Mouse (Mus musculus) gonadal fat pad, adult 2 months (tissue): Measurements from ENCODE around the gene Hist1h4f. TPM values are rescaled to one million over a fixed set of nuclear protein-coding genes. Genes with fewer than 3 reads are reported as not detected.
A peak's percentile ranks its signal among the peaks of the same experiment; 100 is the strongest.
"Not testable (repeated sequence)": the region's sequence is repeated elsewhere in the genome, so short reads cannot be mapped to it uniquely, and the experiment has no call there.

Experiments used
- DNase-seq: peaks from one replicate; pipeline ENCODE4 v3.0.0-alpha.2; 2012; ENCODE audit warnings: low read depth
- polyA plus RNA-seq: library from polyadenylated mRNA; depleted of rRNA; stranded (reverse); fragments of >200 nt; gene quantifications from 2 replicates; pipeline ENCODE4 v1.2.3, GENCODE M21; 2012; rRNA removed

The Hist1h4f gene
- 3.9 and 8.5 TPM in 2 replicates for polyA plus RNA-seq

- not testable (repeated sequence) for DNase-seq
These were observed at the start of gene Hist1h4f for GRCm38 (mm10) chr13:23551146-23551834. TSS of gene Hist1h4f (minus strand) at chr13:23551648.

DNA sequence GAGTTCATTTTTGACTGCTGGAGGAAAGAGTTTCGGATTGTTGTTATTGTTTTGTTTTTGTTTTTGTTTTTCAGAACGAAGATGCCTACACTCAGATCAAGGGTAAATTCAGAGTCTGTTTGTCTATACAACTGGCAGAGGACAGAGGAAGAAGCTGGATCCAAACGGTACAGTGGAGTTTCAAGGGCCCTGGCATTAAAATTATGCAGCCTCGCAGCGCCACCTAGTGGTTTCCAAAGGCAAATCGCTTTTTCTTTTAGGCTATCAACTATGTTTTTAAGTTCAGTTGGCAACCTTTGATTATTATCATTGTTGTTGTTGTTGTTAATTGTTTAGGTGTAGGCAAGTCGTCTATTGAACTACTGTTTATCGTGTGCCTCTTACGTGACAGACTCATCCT, 46.5 kb upstream of the Hist1h4f start:
- no peak for DNase-seq

GRCm38 (mm10) chr13:23595622-23596372, 44.3 kb upstream of the Hist1h4f start:
- no peak for DNase-seq

DNA sequence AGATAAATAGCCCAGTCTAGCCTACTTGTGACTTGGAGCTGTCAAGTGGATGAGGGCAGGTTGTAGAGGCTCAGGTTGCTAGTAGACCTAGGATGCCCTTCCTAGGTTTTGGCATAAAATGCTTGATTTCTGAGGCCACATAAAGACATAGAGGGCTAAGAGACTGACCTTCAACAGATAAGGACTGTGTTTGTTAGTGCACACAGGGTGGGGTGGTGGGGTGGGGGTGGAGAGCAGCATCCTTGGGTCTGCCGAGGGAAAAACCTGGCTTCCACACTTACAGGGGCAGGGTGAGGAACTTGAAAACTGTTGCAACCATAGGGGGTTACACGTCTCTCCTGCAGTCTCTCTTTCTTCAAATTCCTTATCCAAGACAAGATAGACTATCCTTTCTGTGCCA, 43.7 kb upstream of the Hist1h4f start:
- no peak for DNase-seq

DNA sequence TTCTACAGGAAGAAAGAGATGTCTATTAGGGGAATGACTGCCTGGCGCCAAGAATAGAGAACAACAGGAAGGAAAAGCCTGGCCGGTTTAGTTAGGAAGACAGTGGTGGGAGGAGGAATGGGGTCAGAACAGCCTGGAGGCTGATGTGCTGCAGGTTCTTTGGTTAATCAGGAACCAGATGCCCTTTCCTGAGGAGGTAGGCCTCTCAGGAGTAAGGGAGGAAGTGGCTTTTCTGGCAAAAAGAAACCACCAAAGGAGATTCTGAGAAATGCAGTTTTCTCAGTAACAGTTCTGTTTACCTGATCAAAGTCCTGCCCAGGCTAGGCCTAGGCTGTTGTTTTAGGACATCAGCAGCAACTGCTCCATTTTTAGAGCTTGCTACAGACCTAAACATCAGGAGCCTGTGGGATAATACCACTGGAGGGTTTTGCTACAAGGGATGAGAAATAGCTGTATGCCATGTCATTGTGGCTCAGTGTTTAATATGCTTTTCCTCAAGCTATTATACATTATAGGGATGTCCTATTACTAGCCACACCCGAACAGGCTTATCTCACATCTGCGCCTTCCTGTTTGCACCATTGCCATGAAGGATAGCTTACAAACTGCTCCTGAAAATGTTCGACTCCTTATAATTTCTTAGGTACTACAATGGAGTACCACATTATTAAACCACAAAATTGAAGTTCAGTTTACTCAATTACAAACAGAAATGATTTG, 41.8 kb upstream of the Hist1h4f start:
- no peak for DNase-seq

- no peak for DNase-seq
These were observed 41.2 kb upstream of the Hist1h4f start for GRCm38 (mm10) chr13:23592614-23593013.

DNA sequence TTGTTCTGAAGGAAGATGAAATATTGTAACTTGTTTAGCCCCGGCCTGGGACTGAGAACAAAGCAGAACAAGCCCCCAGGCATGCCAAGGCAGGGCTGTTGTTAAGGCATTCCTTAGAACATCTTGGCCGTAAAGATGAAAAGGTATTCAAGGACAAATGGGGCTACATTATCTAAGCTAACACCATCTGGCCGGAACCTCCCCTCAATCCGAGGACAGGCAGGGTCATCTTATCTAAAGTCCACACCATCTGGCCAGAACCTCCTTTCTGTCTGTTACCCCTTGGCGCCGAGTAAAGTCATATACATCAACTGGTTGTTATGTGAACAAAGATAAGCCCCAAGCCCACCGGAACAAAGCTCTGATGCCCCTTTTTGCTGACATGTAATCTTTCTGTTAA, 40.4 kb upstream of the Hist1h4f start:
- DNase-seq: not testable (repeated sequence)

GRCm38 (mm10) chr13:23591206-23591605, 39.8 kb upstream of the Hist1h4f start:
- no peak for DNase-seq

DNA sequence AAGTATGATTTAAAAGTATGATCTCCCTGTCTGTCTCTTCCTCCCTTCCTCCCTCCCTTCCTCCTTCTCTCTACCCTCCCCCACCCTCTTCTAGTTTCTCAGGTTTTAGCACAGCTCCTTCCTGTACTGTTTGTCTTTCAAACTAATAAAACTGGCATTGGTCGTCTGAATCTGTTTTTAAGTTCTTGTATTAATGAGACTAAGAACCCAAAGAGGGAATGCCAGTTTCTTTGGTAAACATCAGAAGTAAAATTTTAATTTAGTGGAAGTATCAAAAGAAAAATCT, 35.4 kb upstream of the Hist1h4f start:
- no peak for DNase-seq

DNA sequence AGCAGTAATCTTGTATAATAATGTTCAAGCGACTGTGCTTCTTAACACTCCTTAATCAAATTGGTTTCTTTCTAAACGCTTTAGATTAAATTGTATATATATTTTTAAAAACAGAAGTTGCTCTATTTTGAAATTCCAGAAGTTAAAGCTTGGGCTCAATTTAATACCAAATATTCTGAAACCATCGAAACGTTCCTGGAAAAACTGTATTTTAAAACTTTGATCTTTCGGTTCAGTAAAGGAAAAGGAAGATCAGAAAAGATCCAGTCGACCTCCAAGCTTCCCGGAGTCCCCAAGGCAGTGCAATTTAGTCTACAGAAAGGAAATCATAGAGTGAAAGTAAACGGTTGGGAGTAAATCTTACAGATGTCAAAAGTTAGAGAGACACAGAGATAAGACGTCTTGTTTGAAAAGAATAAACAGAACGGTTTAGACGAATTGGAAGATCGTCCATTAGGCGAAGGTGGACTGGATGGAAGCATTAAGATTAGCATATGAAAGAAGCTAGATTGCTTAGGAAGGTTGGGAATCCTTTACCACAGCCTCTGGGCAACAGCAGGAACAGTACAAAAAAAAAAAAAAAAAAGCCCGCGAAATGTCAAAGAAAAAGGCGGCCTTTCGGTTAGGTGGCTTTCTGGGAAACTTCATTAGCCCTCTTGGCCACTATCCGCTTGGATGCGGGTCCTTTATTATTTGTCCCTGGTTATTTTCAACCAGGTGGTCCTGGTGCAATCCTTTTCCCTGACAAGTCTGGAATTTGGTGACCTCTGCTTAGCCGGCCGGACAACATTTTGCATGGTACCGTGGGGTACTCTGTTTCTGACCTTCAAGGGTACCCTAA, 34.9 kb upstream of the Hist1h4f start:
- DNase-seq: no peak

DNA sequence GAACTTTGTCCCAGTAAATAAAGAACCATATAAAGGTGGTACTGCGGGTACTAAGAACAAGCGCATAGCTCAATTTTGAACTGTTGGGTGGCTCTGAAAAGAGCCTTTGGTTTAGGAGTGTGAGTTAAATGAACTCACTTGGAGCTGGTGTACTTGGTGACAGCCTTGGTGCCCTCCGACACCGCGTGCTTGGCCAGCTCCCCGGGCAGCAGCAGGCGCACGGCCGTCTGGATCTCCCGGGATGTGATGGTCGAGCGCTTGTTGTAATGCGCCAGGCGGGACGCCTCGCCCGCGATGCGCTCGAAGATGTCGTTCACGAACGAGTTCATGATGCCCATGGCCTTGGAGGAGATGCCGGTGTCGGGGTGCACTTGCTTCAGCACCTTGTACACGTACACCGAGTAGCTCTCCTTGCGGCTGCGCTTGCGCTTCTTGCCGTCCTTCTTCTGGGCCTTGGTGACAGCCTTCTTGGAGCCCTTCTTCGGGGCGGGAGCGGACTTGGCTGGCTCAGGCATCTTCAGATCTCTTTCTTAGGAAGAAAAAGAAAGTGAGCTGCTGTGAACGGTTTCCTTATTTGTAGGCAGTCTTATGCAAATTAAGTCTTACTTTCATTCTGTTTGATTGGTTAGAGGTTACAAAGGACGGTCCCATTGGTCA, 34.1 kb upstream of the Hist1h4f start:
- DNase-seq: not testable (repeated sequence)

GRCm38 (mm10) chr13:23585029-23585441, 33.6 kb upstream of the Hist1h4f start:
- DNase-seq: no peak

GRCm38 (mm10) chr13:23584331-23584730, 32.9 kb upstream of the Hist1h4f start:
- DNase-seq: no peak

GRCm38 (mm10) chr13:23583387-23584068, 32.1 kb upstream of the Hist1h4f start:
- DNase-seq: no peak

DNA sequence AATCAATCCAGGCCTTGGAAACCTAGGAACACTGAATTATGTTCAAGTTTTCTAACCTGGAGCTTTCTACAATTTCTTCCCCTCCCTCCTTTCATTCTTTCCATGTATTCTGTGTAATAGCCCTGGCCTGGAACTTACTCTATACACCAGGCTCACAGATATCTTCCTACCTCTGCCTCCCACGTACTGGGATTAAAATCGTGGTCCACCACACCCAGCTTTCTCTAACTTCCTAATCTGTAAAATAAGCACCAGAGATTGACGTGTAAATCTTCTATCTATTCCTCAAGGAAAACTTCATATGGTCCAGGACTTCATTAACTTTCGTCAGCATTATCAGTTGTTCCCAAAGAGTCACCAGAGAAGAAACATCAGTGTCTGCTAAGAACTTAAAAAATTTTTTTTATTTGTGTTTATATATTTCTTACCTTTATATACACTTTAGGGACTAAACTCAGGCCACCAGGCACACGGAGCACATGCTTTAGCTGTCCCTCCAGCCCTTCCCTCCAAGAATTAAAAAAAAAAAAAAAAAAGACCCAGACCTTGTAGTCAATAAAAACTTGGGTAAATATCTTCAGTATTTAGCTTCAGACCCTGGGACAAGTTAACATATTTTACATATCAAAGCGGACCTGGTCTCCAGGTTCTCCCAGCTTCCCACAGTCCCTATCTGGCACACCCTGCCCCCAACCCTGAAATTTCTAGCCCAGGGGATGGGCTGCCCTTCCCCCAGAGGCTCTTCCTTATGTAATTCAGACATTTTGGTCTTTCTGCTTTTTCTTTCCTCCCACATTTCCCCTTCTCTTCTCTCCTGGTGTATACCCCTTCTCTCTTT, 31.0 kb upstream of the Hist1h4f start:
- no peak for DNase-seq

DNA sequence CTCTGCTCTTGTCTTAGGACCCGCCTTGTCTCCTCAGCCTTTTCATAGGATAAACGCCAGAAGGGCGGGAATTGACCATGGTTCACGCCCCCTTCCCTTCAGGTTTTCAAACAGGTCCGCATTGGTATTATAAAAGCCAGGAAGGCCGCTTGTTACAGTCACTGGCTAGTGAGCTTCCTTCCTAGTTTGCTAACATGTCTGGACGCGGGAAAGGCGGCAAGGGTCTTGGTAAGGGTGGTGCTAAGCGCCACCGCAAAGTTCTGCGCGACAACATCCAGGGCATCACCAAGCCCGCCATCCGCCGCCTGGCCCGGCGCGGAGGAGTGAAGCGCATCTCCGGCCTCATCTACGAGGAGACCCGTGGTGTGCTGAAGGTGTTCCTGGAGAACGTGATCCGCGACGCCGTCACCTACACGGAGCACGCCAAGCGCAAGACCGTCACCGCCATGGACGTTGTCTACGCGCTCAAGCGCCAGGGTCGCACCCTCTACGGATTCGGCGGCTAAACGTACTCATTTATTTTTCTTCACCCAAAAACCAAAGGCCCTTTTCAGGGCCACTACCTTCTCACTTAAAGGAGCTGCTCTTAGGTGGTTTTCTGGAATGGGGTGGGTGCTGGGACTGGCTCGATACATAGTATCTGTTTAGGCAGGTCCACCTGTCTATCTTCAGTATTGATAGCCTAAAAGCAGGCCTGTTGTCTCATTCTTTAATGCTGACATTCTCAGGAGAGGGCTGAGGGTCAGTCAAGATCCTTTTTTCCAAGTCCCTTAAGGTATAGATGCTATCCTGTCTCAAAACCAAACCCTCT, 30.2 kb upstream of the Hist1h4f start, which contains the start of gene Hist1h4d:
Gene Hist1h4d, plus strand, starts transcription at position 191 of the 811 bp plus-strand sequence.
- DNase-seq: peak; percentile 92

DNA sequence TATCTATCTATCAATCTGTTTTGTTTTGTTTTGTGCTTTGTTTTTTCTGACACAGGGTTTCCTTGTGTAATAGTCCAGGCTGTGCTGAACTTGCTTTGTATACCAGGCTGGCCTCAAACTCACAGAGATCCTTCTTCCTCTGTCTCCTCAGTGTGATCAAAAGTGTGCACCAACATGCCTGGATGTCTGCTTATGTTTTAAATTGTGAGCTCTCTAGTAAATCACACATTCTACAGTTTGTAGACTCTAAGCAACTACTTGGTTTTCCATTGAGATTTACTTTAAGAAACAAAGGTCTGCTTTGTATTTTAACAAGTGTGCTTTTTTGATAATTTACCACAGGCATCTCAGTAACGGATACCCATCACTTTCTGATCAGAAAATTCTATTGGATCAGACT, 26.4 kb upstream of the Hist1h4f start:
- DNase-seq: no peak

GRCm38 (mm10) chr13:23576906-23577639, 25.6 kb upstream of the Hist1h4f start:
- no peak for DNase-seq
